In the genomic region with DNA sequence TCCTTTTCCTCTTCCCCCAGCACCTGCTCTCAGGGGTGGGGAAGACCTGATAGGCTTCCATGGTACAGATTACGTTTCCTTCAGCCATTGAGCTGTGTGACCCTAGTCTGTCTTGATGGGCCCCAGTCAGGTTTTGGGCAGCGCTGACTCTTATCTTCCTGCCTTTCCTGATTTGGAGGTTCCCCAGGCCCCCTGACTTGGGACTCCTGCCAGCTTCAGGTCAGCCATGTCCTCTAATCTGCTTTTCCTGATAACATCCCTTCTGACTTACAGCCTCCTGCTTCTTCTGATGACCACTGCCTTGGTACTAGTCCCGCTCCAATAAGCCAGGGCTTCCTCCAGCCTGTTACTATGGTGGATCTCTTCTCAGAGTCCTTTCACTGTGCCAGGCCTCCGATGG, we compare ENCODE assay signal across 26 mouse cellular contexts.
DNase-seq lines count a peak whose midpoint lies in the region; ATAC-seq and TF ChIP-seq lines count a peak whose summit lies in the region.
"Had no signal": no experiment of that assay in that cellular context is flagged by ENCODE, and none has a peak within 500 bp of the region (broad histone marks: within the 10 kb centered on the region; RNA-seq: fewer than 3 reads in every experiment).

No protein-coding gene starts in this region.

- TF ChIP-seq POLR2A in liver, adult 2 months (IDR thresholded peaks at IDR 0.05; ENCODE audit: extremely low read depth, insufficient read depth, low read length), result no peak

- DNase-seq in heart, postnatal 14 days, result no peak
- DNase-seq in heart, postnatal 36 days, result no peak
- DNase-seq in liver, adult 2 months (ENCODE audit: extremely low read depth, low read depth, low spot score), result no peak
- DNase-seq in liver, embryonic 11.5 days (ENCODE audit: low spot score), result no peak
- DNase-seq: adrenal gland, adult 2 months; adrenal gland, postnatal 14 days; cerebellum, adult 11 months; cerebellum, adult 2 months; cerebellum, adult 9-11 months; cerebellum, postnatal 25 days; gastrocnemius, adult 2 months; gastrocnemius, postnatal 14 days; heart, adult 18-20 months; kidney, adult 11 months; kidney, adult 8-10 months had no signal

- 26% methylated on average over 4 of the region's 4 CpGs for WGBS in heart, embryonic 11.5 days (ENCODE audit: insufficient replicate concordance)
- 19% methylated on average over 4 of the region's 4 CpGs for WGBS in heart, embryonic 14.5 days
- WGBS in liver, adult 2 months, result 71% methylated on average over 4 of the region's 4 CpGs
- 73% methylated on average over 4 of the region's 4 CpGs for WGBS in liver, embryonic 11.5 days

- H3K9me3 ChIP-seq in heart, embryonic 11.5 days (replicated peaks; ENCODE audit: control insufficient read depth, low read length), result no peaks in the 10 kb centered on the region
- no peaks in the 10 kb centered on the region for H3K9me3 ChIP-seq in heart, embryonic 14.5 days (ENCODE audit: control insufficient read depth, low read length)
- no peaks in the 10 kb centered on the region for H3K9me3 ChIP-seq in liver, embryonic 11.5 days (ENCODE audit: control insufficient read depth, low read length)
- H3K9me3 ChIP-seq: embryonic facial prominence, embryonic 12.5 days; embryonic facial prominence, embryonic 15.5 days; hindbrain, embryonic 10.5 days; hindbrain, embryonic 13.5 days; intestine, embryonic 15.5 days had no signal

- H3K4me1 ChIP-seq in heart, embryonic 11.5 days (ENCODE audit: control insufficient read depth, insufficient read depth, low read length), result peaks cover 39% of the 10 kb centered on the region
- peaks cover 28 to 35% of the 10 kb centered on the region in 2 experiments for H3K4me1 ChIP-seq in heart, embryonic 14.5 days (ENCODE audit: control insufficient read depth in 2 of 2, insufficient read depth in 2 of 2, low read length in 2 of 2)
- H3K4me1 ChIP-seq in liver, adult 2 months (ENCODE audit: control insufficient read depth, insufficient read depth, low read length), result peaks cover 65% of the 10 kb centered on the region
- H3K4me1 ChIP-seq in liver, embryonic 11.5 days (replicated peaks; ENCODE audit: control insufficient read depth, insufficient read depth, low read length), result peaks cover 12% of the 10 kb centered on the region; the same call in 1 of the 2 replicates

- H3K27ac ChIP-seq in heart, embryonic 11.5 days (ENCODE audit: low read depth, low read length), result no peak overlapping the region
- H3K27ac ChIP-seq in heart, embryonic 14.5 days (replicated peaks in 1 of 2; ENCODE audit: control insufficient read depth in 1 of 2, insufficient read depth in 1 of 2, low read depth in 2 of 2, low read length in 2 of 2), result no peak overlapping the region
- H3K27ac ChIP-seq in liver, adult 2 months (replicated peaks; ENCODE audit: insufficient read depth, low read depth, low read length), result peak overlapping the region; percentile 56
- no peak overlapping the region for H3K27ac ChIP-seq in liver, embryonic 11.5 days (ENCODE audit: low read depth, low read length)
- H3K27ac ChIP-seq: embryonic facial prominence, embryonic 12.5 days; hindbrain, embryonic 13.5 days had no signal

- intact Hi-C loops in heart, postnatal 14 days (cut with DNase I), result no loop called here
- intact Hi-C loops in heart, postnatal 36 days (cut with DNase I), result no loop called here

- TF ChIP-seq CTCF in liver, adult 2 months (IDR thresholded peaks at IDR 0.05; ENCODE audit: low read depth, low read length), result no peak

- peaks cover 15% of the 10 kb centered on the region for H3K36me3 ChIP-seq in heart, embryonic 11.5 days (ENCODE audit: control insufficient read depth, insufficient read depth, low read length)
- peaks cover 77% of the 10 kb centered on the region for H3K36me3 ChIP-seq in heart, embryonic 14.5 days (ENCODE audit: control insufficient read depth, insufficient read depth, low read length)
- peaks cover 63% of the 10 kb centered on the region for H3K36me3 ChIP-seq in liver, adult 2 months (ENCODE audit: control insufficient read depth, insufficient read depth, low read length)
- peaks cover 12% of the 10 kb centered on the region for H3K36me3 ChIP-seq in liver, embryonic 11.5 days (ENCODE audit: control insufficient read depth, insufficient read depth, low read length)

- H3K9ac ChIP-seq in heart, embryonic 11.5 days (ENCODE audit: low read depth, low read length), result 0 out of 2 replicates have a peak overlapping the region, but pooled peaks have one; percentile 22
- H3K9ac ChIP-seq in heart, embryonic 14.5 days (ENCODE audit: low read length), result no peak overlapping the region
- H3K9ac ChIP-seq in liver, adult 2 months (ENCODE audit: low read depth, low read length), result peak overlapping the region; percentile 10; the same call in 1 of the 2 replicates
- no peak overlapping the region for H3K9ac ChIP-seq in liver, embryonic 11.5 days (ENCODE audit: low read depth, low read length)
- H3K9ac ChIP-seq: embryonic facial prominence, embryonic 12.5 days; embryonic facial prominence, embryonic 15.5 days; forebrain, postnatal 0 days; hindbrain, embryonic 13.5 days; intestine, embryonic 15.5 days had no signal

- H3K4me2 ChIP-seq in heart, embryonic 11.5 days, result no peak overlapping the region; the same call in 1 of the 2 replicates
- no peak overlapping the region for H3K4me2 ChIP-seq in heart, embryonic 14.5 days (ENCODE audit: low read length)
- no peak overlapping the region for H3K4me2 ChIP-seq in liver, embryonic 11.5 days
- H3K4me2 ChIP-seq: embryonic facial prominence, embryonic 12.5 days; embryonic facial prominence, embryonic 15.5 days; hindbrain, embryonic 13.5 days; intestine, embryonic 15.5 days had no signal

- H3K79me2 ChIP-seq in liver, adult 2 months (ENCODE audit: control insufficient read depth, insufficient read depth, low read length), result peaks cover 16% of the 10 kb centered on the region; the same call in 1 of the 2 replicates

- H3K27me3 ChIP-seq in heart, embryonic 11.5 days (ENCODE audit: control insufficient read depth, insufficient read depth, low read length), result peaks cover 58% of the 10 kb centered on the region
- H3K27me3 ChIP-seq in heart, embryonic 14.5 days (ENCODE audit: control insufficient read depth, insufficient read depth, low read length), result no peaks in the 10 kb centered on the region
- H3K27me3 ChIP-seq in liver, adult 2 months (ENCODE audit: control insufficient read depth, insufficient read depth, low read length), result no peaks in the 10 kb centered on the region
- H3K27me3 ChIP-seq in liver, embryonic 11.5 days (replicated peaks; ENCODE audit: control insufficient read depth, insufficient read depth, low read length), result no peaks in the 10 kb centered on the region
- H3K27me3 ChIP-seq: embryonic facial prominence, embryonic 12.5 days; embryonic facial prominence, embryonic 15.5 days; hindbrain, embryonic 13.5 days; intestine, embryonic 15.5 days had no signal

- H3K4me3 ChIP-seq in heart, embryonic 11.5 days (ENCODE audit: low read depth, low read length), result no peak overlapping the region
- no peak overlapping the region for H3K4me3 ChIP-seq in heart, embryonic 14.5 days (ENCODE audit: control insufficient read depth in 1 of 2, insufficient read depth in 1 of 2, low read depth in 1 of 2, low read length in 2 of 2)
- H3K4me3 ChIP-seq in liver, adult 2 months (ENCODE audit: insufficient read depth, low read depth, low read length), result no peak overlapping the region
- no peak overlapping the region for H3K4me3 ChIP-seq in liver, embryonic 11.5 days (ENCODE audit: low read depth, low read length)
- H3K4me3 ChIP-seq: embryonic facial prominence, embryonic 12.5 days; embryonic facial prominence, embryonic 15.5 days; gastrocnemius, adult 2 months; hindbrain, embryonic 10.5 days; hindbrain, embryonic 13.5 days; intestine, embryonic 15.5 days had no signal

- ATAC-seq in heart, embryonic 11.5 days (replicated peaks; ENCODE audit: insufficient number of reproducible peaks, low FRiP score, low TSS enrichment), result no peak
- peak; percentile 37 for ATAC-seq in heart, embryonic 14.5 days (ENCODE audit: insufficient number of reproducible peaks, insufficient read depth, low FRiP score, low read depth)
- no peak for ATAC-seq in liver, embryonic 11.5 days (replicated peaks; ENCODE audit: low FRiP score)
- ATAC-seq: CD4-positive, CD25-positive, alpha-beta regulatory T cell, adult 4 months; forebrain, embryonic 14.5 days; hindbrain, embryonic 16.5 days had no signal

Comparison
In these comparisons a context has a peak if more than half of its experiments do, and no peak if none do; other contexts are left out.
1. H3K9ac ChIP-seq: peak in heart, embryonic 11.5 days (single experiment) and liver, adult 2 months (single experiment); none in heart, embryonic 14.5 days (single experiment) and liver, embryonic 11.5 days (single experiment).